Mouse (Mus musculus): Measurements from ENCODE around the gene Gm4981. TPM values are rescaled to one million over a fixed set of nuclear protein-coding genes. Genes with fewer than 3 reads are reported as not detected.

The Gm4981 gene
- polyA plus RNA-seq, 1 experiment: not detected

DNA sequence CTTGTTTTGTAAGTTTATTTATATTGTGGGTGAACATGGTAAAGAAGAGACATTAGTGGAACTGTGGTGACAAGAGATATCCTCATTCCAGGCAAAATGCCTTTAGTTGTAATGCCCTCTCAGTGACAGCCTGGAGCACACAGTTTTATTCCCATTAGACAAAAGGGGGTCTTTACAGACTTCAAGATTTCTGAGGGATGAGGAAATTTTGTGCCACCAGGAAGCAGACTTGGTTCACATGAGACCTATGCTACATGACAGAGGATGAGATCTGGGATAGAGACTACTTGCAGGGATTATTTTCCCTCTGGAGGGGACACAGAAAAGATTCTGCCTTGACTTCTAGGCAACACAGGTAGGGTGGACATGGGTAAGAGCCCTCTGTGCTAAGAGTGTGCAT, 22.0 kb downstream of the Gm4981 start:
- H3K4me3 ChIP-seq (ENCODE audit: extremely low read depth, insufficient read depth, insufficient read length): no peak overlapping the region
- H3K4me1 ChIP-seq (ENCODE audit: control insufficient read depth, insufficient read depth, insufficient read length): no peaks in the 10 kb centered on the region
- no peak overlapping the region for H3K27ac ChIP-seq (ENCODE audit: insufficient read depth, low read length)
- DNase-seq (ENCODE audit: low read depth in 1 of 2, low spot score in 2 of 2): no peak
- TF ChIP-seq POLR2A (IDR thresholded peaks at IDR 0.05; ENCODE audit: low read depth, low read length) (no peak), CTCF (IDR thresholded peaks at IDR 0.05; ENCODE audit: extremely low read depth, insufficient read depth, insufficient read length, insufficient replicate concordance) (no peak)
- H3K36me3 ChIP-seq (ENCODE audit: control insufficient read depth, insufficient read depth, low read length): no peaks in the 10 kb centered on the region
- no peaks in the 10 kb centered on the region; the same call in 1 of the 2 replicates for H3K27me3 ChIP-seq (ENCODE audit: control insufficient read depth, insufficient read depth, low read length)

DNA sequence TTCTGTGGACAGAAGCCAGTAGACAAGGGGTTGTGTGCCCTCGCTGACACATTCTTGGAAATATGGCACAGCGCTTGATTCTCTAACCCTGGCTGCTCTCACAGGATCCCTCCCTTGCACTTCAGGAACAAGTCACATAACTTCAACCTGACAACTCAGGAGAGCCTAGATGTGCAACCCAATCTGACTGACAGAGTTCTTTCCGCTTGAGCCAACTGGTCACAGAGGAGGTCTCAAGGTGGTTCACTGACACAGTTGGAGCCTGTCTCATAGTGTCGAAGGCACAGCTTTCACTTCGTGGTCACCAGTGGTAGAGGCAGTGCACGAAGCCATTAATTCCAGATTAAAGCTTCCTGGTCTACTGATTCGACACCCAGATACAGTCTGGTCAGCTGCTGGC, 24.3 kb downstream of the Gm4981 start:
- WGBS: 76% methylated on average over 7 of the region's 7 CpGs
- TF ChIP-seq POLR2A (IDR thresholded peaks at IDR 0.05; ENCODE audit: low read depth, low read length) (no peak), CTCF (IDR thresholded peaks at IDR 0.05; ENCODE audit: extremely low read depth, insufficient read depth, insufficient read length, insufficient replicate concordance) (no peak)
- DNase-seq (ENCODE audit: low read depth in 1 of 2, low spot score in 2 of 2): no peak
- H3K27ac ChIP-seq (ENCODE audit: insufficient read depth, low read length): no peak overlapping the region
- H3K36me3 ChIP-seq (ENCODE audit: control insufficient read depth, insufficient read depth, low read length): no peaks in the 10 kb centered on the region
- no peaks in the 10 kb centered on the region; the same call in 1 of the 2 replicates for H3K27me3 ChIP-seq (ENCODE audit: control insufficient read depth, insufficient read depth, low read length)
- H3K4me1 ChIP-seq (ENCODE audit: control insufficient read depth, insufficient read depth, insufficient read length): no peaks in the 10 kb centered on the region
- H3K4me3 ChIP-seq (ENCODE audit: extremely low read depth, insufficient read depth, insufficient read length): no peak overlapping the region

DNA sequence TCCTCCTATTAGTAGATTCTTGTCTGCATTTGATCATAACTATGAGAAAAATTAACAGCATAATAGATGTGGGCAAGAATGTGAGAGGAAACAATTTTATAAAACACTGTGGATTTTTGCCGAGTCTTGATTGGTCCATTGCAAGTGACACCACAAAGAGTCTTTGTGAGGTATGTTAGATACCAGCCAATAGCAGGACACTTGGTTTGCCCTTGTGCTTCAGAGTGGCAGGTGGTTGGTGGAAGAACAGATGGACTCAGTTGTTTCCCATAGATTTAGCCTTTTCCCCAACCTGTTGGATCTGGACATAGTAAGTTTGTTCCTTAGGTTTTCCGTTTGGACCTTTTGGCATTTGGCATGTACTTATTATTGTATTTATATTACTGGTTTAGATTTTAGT, 25.3 kb downstream of the Gm4981 start:
- no peaks in the 10 kb centered on the region for H3K36me3 ChIP-seq (ENCODE audit: control insufficient read depth, insufficient read depth, low read length)
- TF ChIP-seq POLR2A (IDR thresholded peaks at IDR 0.05; ENCODE audit: low read depth, low read length) (no peak), CTCF (IDR thresholded peaks at IDR 0.05; ENCODE audit: extremely low read depth, insufficient read depth, insufficient read length, insufficient replicate concordance) (no peak)
- 93% methylated on average over 2 of the region's 2 CpGs for WGBS
- H3K27me3 ChIP-seq (ENCODE audit: control insufficient read depth, insufficient read depth, low read length): no peaks in the 10 kb centered on the region; the same call in 1 of the 2 replicates
- no peak overlapping the region for H3K27ac ChIP-seq (ENCODE audit: insufficient read depth, low read length)
- no peak for DNase-seq (ENCODE audit: low read depth in 1 of 2, low spot score in 2 of 2)
- H3K4me3 ChIP-seq (ENCODE audit: extremely low read depth, insufficient read depth, insufficient read length): no peak overlapping the region
- H3K4me1 ChIP-seq (ENCODE audit: control insufficient read depth, insufficient read depth, insufficient read length): no peaks in the 10 kb centered on the region

DNA sequence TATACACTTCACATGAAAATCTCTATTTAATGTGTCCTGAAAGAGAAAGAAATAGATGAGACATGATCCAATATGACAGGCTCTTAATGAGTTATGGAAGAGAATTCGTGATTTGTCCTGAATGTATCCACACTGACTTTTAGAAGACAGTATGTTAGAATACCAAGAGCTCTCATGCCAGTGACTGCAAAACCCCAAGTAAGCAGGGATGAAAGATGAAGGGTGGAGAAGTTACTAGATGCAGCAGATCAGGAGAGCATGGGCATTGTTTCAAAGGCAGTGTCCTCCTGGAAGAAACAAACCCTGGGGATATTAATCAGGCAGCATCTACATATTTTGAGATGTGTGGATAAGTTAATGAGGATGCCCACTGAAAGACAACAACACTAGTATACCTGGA, 26.0 kb downstream of the Gm4981 start:
- Histone ChIP-seq H3K27me3 (ENCODE audit: control insufficient read depth, insufficient read depth, low read length) (no peaks in the 10 kb centered on the region; the same call in 1 of the 2 replicates), H3K36me3 (ENCODE audit: control insufficient read depth, insufficient read depth, low read length) (no peaks in the 10 kb centered on the region), H3K4me1 (ENCODE audit: control insufficient read depth, insufficient read depth, insufficient read length) (no peaks in the 10 kb centered on the region), H3K4me3 (ENCODE audit: extremely low read depth, insufficient read depth, insufficient read length) (no peak overlapping the region), H3K27ac (ENCODE audit: insufficient read depth, low read length) (no peak overlapping the region)
- no peak for TF ChIP-seq CTCF (IDR thresholded peaks at IDR 0.05; ENCODE audit: extremely low read depth, insufficient read depth, insufficient read length, insufficient replicate concordance)
- no peak for TF ChIP-seq POLR2A (IDR thresholded peaks at IDR 0.05; ENCODE audit: low read depth, low read length)
- 67% methylated on average over 1 of the region's 1 CpGs for WGBS
- no peak for DNase-seq (ENCODE audit: low read depth in 1 of 2, low spot score in 2 of 2)

DNA sequence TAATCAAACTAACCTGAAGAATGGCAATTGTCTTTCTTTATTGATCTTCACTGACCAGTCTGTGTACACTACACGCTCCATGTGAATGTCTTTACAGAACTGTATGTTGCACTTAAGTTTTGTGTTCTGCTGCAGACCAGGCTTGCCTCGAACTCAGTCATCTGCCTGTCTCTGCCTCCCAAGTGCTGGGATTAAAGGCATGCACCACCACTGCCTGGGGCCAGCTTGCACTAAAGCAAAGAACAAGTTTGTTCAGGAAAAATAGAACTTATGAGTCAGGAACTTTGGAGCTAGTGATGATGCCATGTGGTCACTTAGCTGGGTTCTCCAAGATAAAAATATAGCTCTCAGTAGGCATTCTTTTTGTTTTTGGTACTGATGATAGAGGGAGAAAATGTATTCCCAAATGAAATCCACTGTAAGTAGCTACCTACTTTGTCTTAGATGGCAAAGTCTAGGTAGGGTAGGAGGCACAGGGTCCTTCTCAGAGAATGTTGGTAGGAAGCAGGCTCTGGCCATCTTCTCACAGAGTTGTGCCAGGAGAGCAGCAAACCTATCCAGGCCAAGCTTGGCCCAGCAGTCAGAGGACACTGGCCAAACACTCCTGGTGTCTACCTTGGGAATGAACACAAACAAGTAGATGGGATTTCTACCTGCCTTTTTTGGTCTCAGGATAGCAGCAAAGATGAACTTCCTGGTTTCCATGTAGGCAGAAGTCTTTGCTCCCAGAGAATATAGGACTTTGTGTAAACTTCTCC, 26.6 kb downstream of the Gm4981 start:
- Histone ChIP-seq H3K4me1 (ENCODE audit: control insufficient read depth, insufficient read depth, insufficient read length) (no peaks in the 10 kb centered on the region), H3K27ac (ENCODE audit: insufficient read depth, low read length) (no peak overlapping the region), H3K36me3 (ENCODE audit: control insufficient read depth, insufficient read depth, low read length) (no peaks in the 10 kb centered on the region), H3K4me3 (ENCODE audit: extremely low read depth, insufficient read depth, insufficient read length) (no peak overlapping the region), H3K27me3 (ENCODE audit: control insufficient read depth, insufficient read depth, low read length) (no peaks in the 10 kb centered on the region)
- TF ChIP-seq CTCF (IDR thresholded peaks at IDR 0.05; ENCODE audit: extremely low read depth, insufficient read depth, insufficient read length, insufficient replicate concordance): no peak
- TF ChIP-seq POLR2A (IDR thresholded peaks at IDR 0.05; ENCODE audit: low read depth, low read length): no peak
- no peak for DNase-seq (ENCODE audit: low read depth in 1 of 2, low spot score in 2 of 2)
- 71% methylated on average over 2 of the region's 2 CpGs for WGBS

DNA sequence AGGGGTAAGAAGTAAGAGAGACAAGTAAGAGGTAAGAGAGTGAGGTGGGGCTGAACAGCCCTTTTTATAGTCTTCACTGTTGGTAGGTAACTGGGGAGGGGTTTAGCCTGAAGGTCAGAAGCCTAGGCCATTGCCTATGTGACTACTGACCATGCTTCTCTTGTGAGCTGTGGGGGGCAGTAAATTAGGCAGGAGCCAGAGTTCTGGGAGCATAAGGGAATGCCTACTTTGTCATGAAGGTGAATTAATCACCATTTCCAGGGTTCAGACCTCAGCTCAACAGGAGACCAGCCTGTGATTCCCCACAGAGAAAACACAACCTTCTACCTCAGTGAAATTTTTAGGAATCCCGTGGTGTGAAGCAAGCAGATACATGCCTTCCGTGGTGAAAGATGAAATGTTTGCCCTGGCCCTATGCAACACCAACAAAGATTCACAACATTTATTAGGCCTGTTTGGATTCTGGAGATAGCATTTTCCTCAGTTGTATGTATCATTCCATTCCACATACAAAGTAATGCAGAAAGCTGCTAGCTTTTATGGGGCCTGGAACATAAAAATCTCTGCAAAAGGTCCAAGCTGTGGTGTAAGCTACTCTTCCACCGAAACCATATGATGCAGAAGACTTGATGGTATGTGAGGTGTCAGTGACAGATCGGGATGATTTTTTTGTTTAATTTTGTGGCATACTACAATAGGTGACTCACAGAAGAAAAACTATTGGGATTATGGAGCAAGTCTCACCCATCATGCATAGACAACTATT, 29.7 kb downstream of the Gm4981 start:
- Histone ChIP-seq H3K27me3 (ENCODE audit: control insufficient read depth, insufficient read depth, low read length) (no peaks in the 10 kb centered on the region), H3K27ac (ENCODE audit: insufficient read depth, low read length) (no peak overlapping the region), H3K4me1 (ENCODE audit: control insufficient read depth, insufficient read depth, insufficient read length) (no peaks in the 10 kb centered on the region), H3K4me3 (ENCODE audit: extremely low read depth, insufficient read depth, insufficient read length) (no peak overlapping the region), H3K36me3 (ENCODE audit: control insufficient read depth, insufficient read depth, low read length) (no peaks in the 10 kb centered on the region)
- TF ChIP-seq CTCF (IDR thresholded peaks at IDR 0.05; ENCODE audit: extremely low read depth, insufficient read depth, insufficient read length, insufficient replicate concordance) (no peak), POLR2A (IDR thresholded peaks at IDR 0.05; ENCODE audit: low read depth, low read length) (no peak)
- 83% methylated on average over 4 of the region's 4 CpGs for WGBS
- DNase-seq (ENCODE audit: low read depth in 1 of 2, low spot score in 2 of 2): no peak

DNA sequence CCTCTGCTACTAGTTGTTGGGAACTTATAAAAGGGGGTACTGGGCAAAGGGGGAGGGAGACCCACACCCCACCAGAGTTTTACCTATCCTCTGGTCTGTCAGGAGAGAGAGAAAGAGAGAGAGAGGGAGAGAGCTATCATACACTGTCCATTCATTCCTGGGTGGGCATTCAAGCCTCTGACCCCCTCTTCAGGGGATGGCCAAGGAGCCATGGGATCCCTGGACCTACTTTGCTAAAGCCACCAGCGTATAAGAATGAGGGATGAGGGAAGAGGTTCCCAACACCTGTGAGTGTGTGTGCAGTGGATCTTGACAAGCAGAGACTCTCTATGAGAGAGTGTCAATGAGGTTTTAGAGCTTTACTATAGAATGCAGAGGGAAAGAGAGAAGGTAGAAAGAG, 30.5 kb downstream of the Gm4981 start:
- no peaks in the 10 kb centered on the region for H3K36me3 ChIP-seq (ENCODE audit: control insufficient read depth, insufficient read depth, low read length)
- H3K27ac ChIP-seq (ENCODE audit: insufficient read depth, low read length): no peak overlapping the region
- H3K4me3 ChIP-seq (ENCODE audit: extremely low read depth, insufficient read depth, insufficient read length): no peak overlapping the region
- H3K4me1 ChIP-seq (ENCODE audit: control insufficient read depth, insufficient read depth, insufficient read length): no peaks in the 10 kb centered on the region
- no peak for DNase-seq (ENCODE audit: low read depth in 1 of 2, low spot score in 2 of 2)
- no peaks in the 10 kb centered on the region for H3K27me3 ChIP-seq (ENCODE audit: control insufficient read depth, insufficient read depth, low read length)
- TF ChIP-seq CTCF (IDR thresholded peaks at IDR 0.05; ENCODE audit: extremely low read depth, insufficient read depth, insufficient read length, insufficient replicate concordance): no peak
- TF ChIP-seq POLR2A (IDR thresholded peaks at IDR 0.05; ENCODE audit: low read depth, low read length): no peak
- whole genome bisulfite sequencing: 46% methylated on average over 1 of the region's 1 CpGs

Other genes starting within 250 kb of the Gm4981 start
- not detected in 2 replicates for gene AW822073, start 11.8 kb downstream of the Gm4981 start, polyA plus RNA-seq (2012; rRNA removed)
- gene Duxf3, start 4.0 kb downstream of the Gm4981 start, polyA plus RNA-seq (2012; rRNA removed): not detected in 2 replicates
- 3.7 and 4.6 TPM in 2 replicates for gene Gcc2, start 18.8 kb upstream of the Gm4981 start, polyA plus RNA-seq (2012; rRNA removed)
- gene Lims1, start 86.8 kb upstream of the Gm4981 start, polyA plus RNA-seq (2012; rRNA removed): 11.4 and 15.7 TPM in 2 replicates
- gene Ranbp2, start 210.2 kb upstream of the Gm4981 start, polyA plus RNA-seq (2012; rRNA removed): 2.5 and 2.6 TPM in 2 replicates